Mouse (Mus musculus): ENCODE measurements around the gene Sec14l1.

GRCm38 (mm10) chr11:117089673-117090419 is 25.1 kb upstream of the Sec14l1 start:
- no peak for TF ChIP-seq CTCF (conservative IDR thresholded peaks at IDR 0.05; ENCODE audit: low read length)
- no peak for TF ChIP-seq POU5F1 (IDR thresholded peaks at IDR 0.05; ENCODE audit: borderline replicate concordance, low read length)
- TF ChIP-seq NANOG (IDR thresholded peaks at IDR 0.05; ENCODE audit: borderline replicate concordance, low read length) = no peak
